Mouse (Mus musculus): Measurements from ENCODE around the gene Repin1. TPM values are rescaled to one million over a fixed set of nuclear protein-coding genes. Genes with fewer than 3 reads are reported as not detected.

Repin1 gene
- total and polyA plus RNA-seq, 3 experiments = 10.7 to 28.0 (median 12.8) TPM

DNA sequence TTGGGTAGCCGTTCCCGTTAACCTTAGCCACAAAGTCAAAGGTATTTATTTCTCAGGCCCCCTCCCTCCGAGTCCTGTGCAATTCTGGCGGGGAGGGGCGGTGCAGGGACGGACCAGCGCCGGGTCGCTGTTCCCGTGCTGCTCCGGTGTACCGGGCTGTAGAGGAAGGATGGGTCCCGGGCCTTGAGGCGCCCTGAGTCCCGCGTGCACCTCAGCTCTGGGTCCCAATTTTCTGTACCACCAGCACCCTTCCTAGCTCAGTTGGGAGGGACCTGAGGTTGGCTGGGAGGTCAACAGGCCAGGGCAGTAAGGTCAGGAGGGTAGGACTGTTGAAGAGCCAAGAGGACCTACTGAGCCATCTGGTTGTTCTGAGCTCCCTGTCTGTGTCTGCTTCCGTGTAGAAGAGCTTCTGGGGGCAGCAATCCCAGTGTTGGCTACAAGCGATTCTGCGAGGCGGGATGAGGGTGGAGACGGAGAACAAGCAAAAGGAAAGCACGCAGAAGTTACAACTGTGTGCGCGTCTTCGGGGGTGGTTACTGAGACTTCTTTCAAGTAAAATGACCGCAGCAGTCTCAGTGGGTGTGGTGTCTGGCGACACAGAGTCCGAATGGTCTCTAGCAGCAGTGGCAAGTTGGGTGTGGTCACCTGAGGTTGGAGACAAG, 8.5 kb downstream of the Repin1 start (continued):
- TF ChIP-seq ZKSCAN1 (IDR thresholded peaks at IDR 0.05; ENCODE audit: borderline replicate concordance, low read depth, low read length) (no peak), JUND (conservative IDR thresholded peaks at IDR 0.05; ENCODE audit: low read depth, low read length) (no peak), TCF12 (IDR thresholded peaks at IDR 0.05; ENCODE audit: low read depth, low read length) (no peak), GABPA (IDR thresholded peaks at IDR 0.05; ENCODE audit: insufficient replicate concordance, low read depth, low read length) (no peak)

DNA sequence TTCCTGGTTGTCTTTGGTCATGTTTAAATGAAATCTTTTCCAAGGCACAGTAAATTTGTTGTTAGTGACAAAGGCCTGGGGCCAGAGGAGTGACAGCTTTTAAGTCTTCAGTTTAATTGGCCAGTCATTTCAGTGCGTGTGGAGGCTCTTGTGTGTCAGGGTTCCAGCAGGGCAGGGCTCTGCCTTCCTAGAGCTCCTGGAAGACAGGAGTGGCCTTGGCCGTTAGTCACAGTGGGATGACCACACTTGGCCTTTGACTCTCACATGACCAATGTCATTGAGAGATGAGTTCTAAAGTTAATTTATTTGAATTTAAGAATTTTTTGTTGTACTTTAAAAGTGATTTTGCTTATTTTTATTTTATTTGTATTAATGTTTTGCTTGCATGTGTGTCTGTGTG, 14.4 kb downstream of the Repin1 start:
- TF ChIP-seq ZC3H11A (IDR thresholded peaks at IDR 0.05; ENCODE audit: low read depth, low read length) (no peak), MEF2A (IDR thresholded peaks at IDR 0.05; ENCODE audit: borderline replicate concordance, low read depth, low read length) (no peak), ELF1 (IDR thresholded peaks at IDR 0.05; ENCODE audit: low read depth, low read length) (no peak), NRF1 (IDR thresholded peaks at IDR 0.05; ENCODE audit: low read depth, low read length) (no peak), UBTF (IDR thresholded peaks at IDR 0.05; ENCODE audit: low read depth, low read length) (no peak), MXI1 (IDR thresholded peaks at IDR 0.05; ENCODE audit: low read depth, low read length) (no peak), TBP (conservative IDR thresholded peaks at IDR 0.05; ENCODE audit: low read depth, low read length) (no peak), PAX5 (IDR thresholded peaks at IDR 0.05; ENCODE audit: low read length) (no peak), TCF12 (IDR thresholded peaks at IDR 0.05; ENCODE audit: low read depth, low read length) (no peak), IRF4 (IDR thresholded peaks at IDR 0.05; ENCODE audit: low read depth, low read length) (no peak), BHLHE40 (IDR thresholded peaks at IDR 0.05; ENCODE audit: low read depth, low read length) (no peak), HCFC1 (IDR thresholded peaks at IDR 0.05; ENCODE audit: low read depth, low read length) (no peak), MAZ (IDR thresholded peaks at IDR 0.05; ENCODE audit: low read depth, low read length) (no peak)
- no peak for DNase-seq (ENCODE audit: extremely low read depth)
- H3K79me2 ChIP-seq (replicated peaks; ENCODE audit: control insufficient read depth, extremely low read depth, insufficient read depth, poor library complexity, severe bottlenecking) = no peaks in the 10 kb centered on the region
- H3K4me1 ChIP-seq (ENCODE audit: control insufficient read depth in 1 of 2, insufficient read depth in 2 of 2) = peaks cover 0 to 9% of the 10 kb centered on the region in 2 experiments; a peak in 1 of 4 replicates
- H3K4me3 ChIP-seq (replicated peaks in 1 of 3; ENCODE audit: low read depth in 2 of 3, low read length in 2 of 3, poor library complexity in 1 of 3) = no peak overlapping the region
- dilution Hi-C loops (cut with MboI; ENCODE audit: extremely low pct_ligation_motif_present, extremely low pct_unique_long_range_greater_than_20kb, low sequenced_read_pairs) (no loop called here), in situ Hi-C loops (cut with MboI; ENCODE audit: low pct_ligation_motif_present, low pct_unique_long_range_greater_than_20kb, low sequenced_read_pairs) (no loop called here)
- H3K27me3 ChIP-seq (replicated peaks) = no peaks in the 10 kb centered on the region
- H3K36me3 ChIP-seq (replicated peaks in 1 of 2; ENCODE audit: control insufficient read depth in 1 of 2, insufficient read depth in 1 of 2, low read length in 1 of 2) = peaks cover 5 to 45% of the 10 kb centered on the region in 2 experiments
- no peak overlapping the region for H3K4me2 ChIP-seq (ENCODE audit: insufficient read depth, low read depth, poor library complexity, severe bottlenecking)
- H3K27ac ChIP-seq (ENCODE audit: insufficient read depth, low read depth) = no peak overlapping the region
- no peaks in the 10 kb centered on the region for H3K9me3 ChIP-seq (replicated peaks; ENCODE audit: low read length)
- H3K9ac ChIP-seq (ENCODE audit: insufficient read depth, low read depth) = no peak overlapping the region

DNA sequence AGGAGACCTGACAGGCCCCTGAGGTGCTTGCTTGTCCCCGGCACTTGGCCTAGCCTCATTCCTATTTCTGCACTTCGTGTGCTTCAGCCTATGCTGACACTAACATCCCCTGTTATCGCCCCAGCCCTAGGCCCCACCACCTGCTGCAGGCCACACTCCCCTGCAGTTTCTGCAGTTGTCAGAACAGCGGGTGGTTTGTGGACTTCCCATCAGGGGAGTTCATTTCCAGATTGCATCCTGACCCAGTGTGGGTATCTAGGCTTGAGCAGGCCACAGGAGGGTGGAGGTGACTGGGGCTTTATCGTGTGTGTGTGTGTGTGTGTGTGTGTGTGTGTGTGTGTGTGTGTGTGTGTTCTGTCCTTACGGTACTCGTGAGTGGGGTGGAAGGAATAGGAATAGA, 15.8 kb downstream of the Repin1 start:
- TF ChIP-seq TCF12 (IDR thresholded peaks at IDR 0.05; ENCODE audit: low read depth, low read length) (no peak), USF2 (conservative IDR thresholded peaks at IDR 0.05; ENCODE audit: low read depth, low read length) (no peak), ZMIZ1 (IDR thresholded peaks at IDR 0.05; ENCODE audit: low read depth, low read length) (no peak), JUN (IDR thresholded peaks at IDR 0.05; ENCODE audit: insufficient read depth, low read depth, low read length) (no peak), ETS1 (conservative IDR thresholded peaks at IDR 0.05; ENCODE audit: low read depth, low read length) (no peak), MAFK (IDR thresholded peaks at IDR 0.05; ENCODE audit: insufficient replicate concordance, low read length) (no peak)
- in situ Hi-C loops (cut with MboI; ENCODE audit: low pct_ligation_motif_present, low pct_unique_long_range_greater_than_20kb, low sequenced_read_pairs) = no loop called here
- no peak overlapping the region for H3K9ac ChIP-seq (ENCODE audit: insufficient read depth, low read depth)
- no peaks in the 10 kb centered on the region for H3K79me2 ChIP-seq (replicated peaks; ENCODE audit: control insufficient read depth, extremely low read depth, insufficient read depth, poor library complexity, severe bottlenecking)
- H3K4me2 ChIP-seq (ENCODE audit: insufficient read depth, low read depth, poor library complexity, severe bottlenecking) = no peak overlapping the region
- no peak overlapping the region for H3K27ac ChIP-seq (ENCODE audit: insufficient read depth, low read depth)
- DNase-seq (ENCODE audit: extremely low read depth) = no peak
- peaks cover 0 to 12% of the 10 kb centered on the region in 2 experiments; a peak in 1 of 4 replicates for H3K4me1 ChIP-seq (ENCODE audit: control insufficient read depth in 1 of 2, insufficient read depth in 2 of 2)
- no peaks in the 10 kb centered on the region for H3K9me3 ChIP-seq (replicated peaks; ENCODE audit: low read length)
- peaks cover 10 to 58% of the 10 kb centered on the region in 2 experiments for H3K36me3 ChIP-seq (replicated peaks in 1 of 2; ENCODE audit: control insufficient read depth in 1 of 2, insufficient read depth in 1 of 2, low read length in 1 of 2)
- H3K27me3 ChIP-seq (replicated peaks) = no peaks in the 10 kb centered on the region
- dilution Hi-C loops (cut with MboI; ENCODE audit: extremely low pct_ligation_motif_present, extremely low pct_unique_long_range_greater_than_20kb, low sequenced_read_pairs) = no loop called here
- H3K4me3 ChIP-seq (replicated peaks in 1 of 3; ENCODE audit: low read depth in 2 of 3, low read length in 2 of 3, poor library complexity in 1 of 3) = no peak overlapping the region
